Mouse (Mus musculus): ENCODE results near the gene Stard9.
"Not testable (repeated sequence)": the region's sequence is repeated elsewhere in the genome, so short reads cannot be mapped to it uniquely, and the experiment has no call there.

Gene Stard9

GRCm38 (mm10) chr2:120655905-120656304 is 27.0 kb downstream of the Stard9 start:
- DNase-seq, result no peak

GRCm38 (mm10) chr2:120656711-120657110 is 27.8 kb downstream of the Stard9 start:
- no peak for DNase-seq

DNA sequence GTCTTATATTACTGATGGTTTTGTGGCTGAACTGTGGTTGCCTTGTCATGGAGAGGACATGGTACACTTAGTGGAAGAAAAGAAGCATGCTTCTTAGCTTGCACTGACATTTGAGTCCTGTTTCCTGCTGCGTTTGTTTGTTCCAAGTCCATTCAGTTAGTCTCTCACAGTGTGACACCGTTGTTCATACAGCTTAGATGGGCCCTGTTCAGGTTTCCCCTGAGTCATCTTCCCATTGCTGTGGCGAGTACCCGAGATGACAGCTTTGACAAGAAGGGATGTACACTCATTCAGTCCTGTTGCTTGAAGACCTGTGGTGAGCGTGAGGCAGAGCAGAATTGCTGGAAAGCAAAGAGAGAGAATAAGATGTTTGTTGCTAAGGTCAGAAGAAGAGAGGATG is 29.6 kb downstream of the Stard9 start:
- no peak for DNase-seq

- no peak for DNase-seq
Observed at GRCm38 (mm10) chr2:120659318-120659717, 30.4 kb downstream of the Stard9 start.

- peak; percentile 17 for DNase-seq
Observed at GRCm38 (mm10) chr2:120660486-120661078, 31.7 kb downstream of the Stard9 start.

GRCm38 (mm10) chr2:120662766-120663165 is 33.8 kb downstream of the Stard9 start:
- no peak for DNase-seq

- peak; percentile 18 for DNase-seq
Observed at GRCm38 (mm10) chr2:120663491-120664154, 34.7 kb downstream of the Stard9 start.

GRCm38 (mm10) chr2:120667446-120667845 is 38.5 kb downstream of the Stard9 start:
- no peak for DNase-seq

DNA sequence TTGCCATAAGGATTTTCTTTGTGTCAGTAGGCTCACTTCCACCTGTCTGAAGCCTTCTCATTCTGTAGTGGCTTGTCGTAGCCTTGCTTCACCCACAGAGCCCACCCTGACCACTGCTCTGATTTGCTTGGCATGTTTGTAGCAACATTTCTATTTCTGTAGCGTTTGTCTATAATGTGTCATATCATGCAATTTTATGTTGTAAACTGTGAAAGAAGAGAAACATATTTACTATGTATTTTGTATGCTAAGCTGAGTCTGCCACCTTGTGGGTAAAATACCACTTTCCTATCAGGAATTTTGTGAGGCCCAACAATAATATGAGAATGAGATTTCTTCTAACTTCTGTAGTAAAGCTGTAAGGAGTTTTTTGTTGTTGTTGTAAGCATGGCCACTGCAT is 41.3 kb downstream of the Stard9 start:
- peak; percentile 15 for DNase-seq

- DNase-seq, result not testable (repeated sequence)
Observed at GRCm38 (mm10) chr2:120681151-120681550, 52.2 kb downstream of the Stard9 start.

DNA sequence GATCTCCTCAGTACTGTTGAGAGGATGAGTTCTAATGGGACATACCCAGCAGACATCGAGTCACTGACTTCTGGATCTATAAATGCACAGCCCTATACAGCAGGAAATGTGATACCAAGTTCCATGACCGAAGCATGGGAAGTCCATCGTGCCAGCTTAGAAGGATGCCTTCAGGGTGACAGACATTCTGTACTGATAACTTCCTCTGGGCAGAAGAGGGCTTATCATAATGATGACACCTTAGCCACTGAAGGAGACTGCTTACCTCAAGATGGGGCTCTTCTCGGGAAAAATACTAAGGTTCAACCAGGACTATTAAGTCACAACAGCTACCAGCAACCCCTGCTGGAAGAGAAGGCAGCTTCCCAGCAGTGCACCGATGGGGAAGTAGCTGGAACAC is 68.8 kb downstream of the Stard9 start:
- DNase-seq, result no peak

- DNase-seq, result no peak
Observed at GRCm38 (mm10) chr2:120700379-120700885, 71.5 kb downstream of the Stard9 start.

GRCm38 (mm10) chr2:120702675-120703074 is 73.8 kb downstream of the Stard9 start:
- DNase-seq, result no peak

GRCm38 (mm10) chr2:120707041-120707440 is 78.1 kb downstream of the Stard9 start:
- no peak for DNase-seq

DNA sequence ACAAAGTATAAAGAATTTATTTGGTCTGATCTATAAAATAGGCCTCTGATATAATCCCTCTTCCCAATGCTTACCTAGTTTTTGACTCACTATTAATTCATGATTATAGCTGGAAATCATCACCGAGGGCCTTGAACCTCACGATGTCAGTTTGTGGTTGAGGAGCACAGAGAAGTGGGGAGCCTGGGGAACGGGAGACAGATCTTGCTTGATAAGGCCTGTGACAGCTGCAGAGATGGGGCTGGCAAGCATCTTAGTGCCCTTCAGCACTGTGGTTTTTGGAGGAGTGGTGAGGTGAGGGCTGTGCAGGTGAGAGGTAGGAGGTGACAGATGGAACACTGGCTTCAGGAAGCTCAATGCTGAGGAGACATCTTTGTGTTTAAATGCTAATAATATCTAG is 81.2 kb downstream of the Stard9 start:
- no peak for DNase-seq

- DNase-seq, result no peak
Observed at GRCm38 (mm10) chr2:120710948-120711347, 82.0 kb downstream of the Stard9 start.

GRCm38 (mm10) chr2:120713441-120713840 is 84.5 kb downstream of the Stard9 start:
- no peak for DNase-seq

DNA sequence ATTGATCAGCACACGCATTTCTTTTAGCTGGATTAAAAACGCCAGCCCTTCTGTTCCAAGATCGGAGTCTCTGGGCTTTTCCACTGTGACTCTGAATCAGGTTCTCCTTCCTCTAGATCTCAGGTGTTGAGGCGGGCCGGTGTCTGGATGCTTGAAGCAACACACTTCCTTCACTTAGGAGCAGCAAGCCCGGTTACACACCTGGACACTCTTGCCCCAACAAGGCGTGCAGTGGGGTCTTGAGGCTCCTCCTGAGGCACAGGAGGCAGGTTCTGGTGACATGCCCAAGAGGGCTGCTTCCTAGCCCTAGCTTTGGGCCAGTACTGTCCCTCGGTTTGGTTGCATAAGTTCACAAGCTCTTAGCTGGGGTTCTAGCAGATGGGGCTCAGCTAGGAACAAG is 89.6 kb downstream of the Stard9 start:
- no peak for DNase-seq

DNA sequence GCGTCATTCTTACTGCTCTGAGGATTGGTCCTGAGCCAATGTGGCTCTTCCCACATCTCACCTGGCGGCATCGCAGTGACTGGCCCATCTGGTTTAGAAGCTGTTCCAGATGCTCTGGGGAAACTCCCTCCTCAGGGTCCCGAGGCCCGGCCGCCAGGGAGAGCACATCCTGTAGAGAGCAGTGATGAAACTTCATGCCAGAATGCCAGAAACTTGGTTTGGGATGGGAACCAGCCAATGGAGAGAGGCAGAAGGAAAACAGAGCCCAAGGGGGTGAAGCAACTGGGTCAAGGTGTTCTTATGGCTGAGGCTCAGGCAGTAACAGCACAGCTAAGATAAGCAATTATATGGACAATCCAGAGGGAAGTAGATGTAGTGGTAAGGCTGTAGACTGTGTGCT is 91.9 kb downstream of the Stard9 start:
- no peak for DNase-seq

GRCm38 (mm10) chr2:120721911-120722310 is 93.0 kb downstream of the Stard9 start:
- no peak for DNase-seq

GRCm38 (mm10) chr2:120722491-120722890 is 93.6 kb downstream of the Stard9 start:
- DNase-seq, result no peak

- DNase-seq, result peak; percentile 24
Observed at GRCm38 (mm10) chr2:120723621-120724020, 94.7 kb downstream of the Stard9 start.

GRCm38 (mm10) chr2:120724176-120724575 is 95.3 kb downstream of the Stard9 start:
- no peak for DNase-seq

DNA sequence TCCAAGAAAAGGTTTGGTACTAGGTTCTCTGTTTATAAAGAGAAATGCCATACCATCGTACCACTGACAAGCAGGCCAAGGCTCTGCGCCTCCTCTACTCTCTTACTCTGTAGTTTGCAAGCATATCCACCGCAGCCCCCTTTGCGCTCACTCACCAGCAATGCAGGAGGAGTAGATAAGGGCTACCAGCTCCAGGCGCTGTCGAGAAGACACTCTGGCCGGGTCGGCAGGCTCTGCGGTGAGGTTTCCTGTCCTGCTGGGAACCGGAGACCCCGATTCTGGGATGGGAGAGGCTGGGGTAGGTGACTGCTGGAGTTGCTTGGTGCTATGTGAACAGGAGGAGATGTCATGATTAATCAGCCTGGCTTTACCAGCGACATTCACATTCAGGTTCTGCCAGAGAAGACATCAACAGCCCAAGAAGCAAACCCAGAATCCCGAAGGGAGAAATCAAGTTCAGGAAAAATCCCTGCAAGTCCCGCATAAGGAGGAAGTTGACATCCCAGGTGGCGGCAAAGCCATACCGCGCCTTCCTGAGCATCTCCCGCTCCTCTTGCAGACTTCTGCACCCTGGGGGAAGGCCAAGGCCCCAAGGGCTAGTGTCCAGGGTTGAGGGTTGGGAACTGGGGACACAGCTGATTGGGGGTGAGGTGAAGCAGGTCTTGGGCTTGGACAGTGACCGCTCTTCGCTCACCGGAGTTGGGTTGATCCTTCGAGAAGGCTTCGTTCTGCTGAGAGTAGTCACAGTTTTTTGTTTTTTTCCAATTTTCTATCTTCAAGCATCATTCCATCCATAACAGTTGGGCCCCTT is 101.1 kb downstream of the Stard9 start:
- DNase-seq, result no peak
